Mouse (Mus musculus) layer of hippocampus, adult 11-12 months (tissue): ENCODE measurements around the gene Mta3.
"Not testable (repeated sequence)": the region's sequence is repeated elsewhere in the genome, so short reads cannot be mapped to it uniquely, and the experiment has no call there.

ENCODE experiments used
- DNase-seq: peaks from one replicate; pipeline ENCODE4 v3.0.0; 2022; ENCODE audit warnings: low spot score

Gene Mta3

GRCm38 (mm10) chr17:83850458-83850857 lies 144.5 kb downstream of the Mta3 start:
- peak; percentile 92 for DNase-seq

DNA sequence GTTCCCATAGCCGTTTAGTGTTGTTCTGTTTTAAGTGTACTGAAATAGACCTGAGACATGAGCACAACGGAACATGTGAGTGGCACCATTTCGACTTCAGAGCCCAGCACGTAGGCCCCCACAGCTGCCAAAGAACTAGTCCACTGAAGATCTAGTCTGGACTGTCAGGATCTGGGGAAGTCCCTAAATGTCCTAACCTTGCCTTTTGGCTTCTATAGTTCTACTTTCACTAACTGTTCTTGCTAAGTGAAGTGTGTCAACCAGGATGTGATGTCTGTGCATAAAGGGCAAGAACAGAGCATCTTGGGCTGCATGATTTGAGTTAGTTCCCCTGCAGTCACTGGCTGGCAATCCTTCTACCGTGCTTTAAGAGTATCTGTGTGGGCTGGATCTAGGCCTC lies 144.9 kb downstream of the Mta3 start:
- DNase-seq = no peak

- no peak for DNase-seq
Observed at GRCm38 (mm10) chr17:83853831-83854230, 147.9 kb downstream of the Mta3 start.

DNA sequence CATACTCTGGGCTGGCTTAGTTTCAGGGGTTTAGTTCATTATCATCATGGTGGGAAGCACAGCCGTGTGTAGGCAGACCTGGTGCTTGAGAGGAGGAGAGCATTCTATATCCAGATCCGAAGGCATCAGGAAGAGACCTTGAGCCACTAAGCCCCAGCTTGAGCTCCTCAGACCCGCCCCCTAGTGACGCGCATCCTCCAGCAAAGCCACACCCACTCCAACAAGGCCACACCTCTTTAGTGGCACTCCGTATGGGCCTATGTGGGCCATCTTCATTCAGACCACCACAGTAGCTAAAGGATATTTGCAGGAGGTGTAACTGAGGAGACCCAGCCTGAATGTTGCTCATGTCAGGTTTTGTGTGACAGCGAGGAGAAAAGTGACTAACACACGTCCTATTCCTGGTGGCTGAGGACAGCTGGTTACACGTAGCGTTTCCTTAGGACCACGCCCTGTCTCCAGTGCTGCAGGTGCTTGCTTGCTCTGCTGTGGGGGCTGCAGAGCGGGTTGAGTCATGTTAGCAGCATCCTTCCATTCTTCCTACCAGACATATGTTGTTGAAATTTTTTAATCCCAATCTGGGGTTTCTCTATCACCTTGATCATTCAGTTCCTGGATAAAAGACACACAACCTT lies 148.4 kb downstream of the Mta3 start:
- no peak for DNase-seq

GRCm38 (mm10) chr17:83858413-83858812 lies 152.4 kb downstream of the Mta3 start:
- no peak for DNase-seq

GRCm38 (mm10) chr17:83859639-83860038 lies 153.7 kb downstream of the Mta3 start:
- no peak for DNase-seq

- DNase-seq = no peak
Observed at GRCm38 (mm10) chr17:83860224-83860623, 154.3 kb downstream of the Mta3 start.

DNA sequence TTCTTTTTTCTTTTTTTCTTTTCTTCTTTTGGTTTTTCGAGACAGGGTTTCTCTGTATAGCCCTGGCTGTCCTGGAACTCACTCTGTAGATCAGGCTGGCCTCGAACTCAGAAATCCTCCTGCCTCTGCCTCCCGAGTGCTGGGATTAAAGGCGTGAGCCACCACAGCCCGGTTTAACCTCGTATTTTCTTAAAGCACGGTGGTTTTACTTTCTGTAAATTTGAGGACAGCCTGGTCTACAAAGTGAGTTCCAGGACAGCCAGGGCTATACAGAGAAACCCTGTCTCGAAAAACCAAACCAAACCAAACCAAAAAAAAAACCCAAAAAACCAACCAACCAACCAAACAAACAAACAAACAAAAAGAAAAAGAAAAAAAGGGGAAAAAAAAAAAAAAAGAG lies 155.0 kb downstream of the Mta3 start:
- DNase-seq = not testable (repeated sequence)

DNA sequence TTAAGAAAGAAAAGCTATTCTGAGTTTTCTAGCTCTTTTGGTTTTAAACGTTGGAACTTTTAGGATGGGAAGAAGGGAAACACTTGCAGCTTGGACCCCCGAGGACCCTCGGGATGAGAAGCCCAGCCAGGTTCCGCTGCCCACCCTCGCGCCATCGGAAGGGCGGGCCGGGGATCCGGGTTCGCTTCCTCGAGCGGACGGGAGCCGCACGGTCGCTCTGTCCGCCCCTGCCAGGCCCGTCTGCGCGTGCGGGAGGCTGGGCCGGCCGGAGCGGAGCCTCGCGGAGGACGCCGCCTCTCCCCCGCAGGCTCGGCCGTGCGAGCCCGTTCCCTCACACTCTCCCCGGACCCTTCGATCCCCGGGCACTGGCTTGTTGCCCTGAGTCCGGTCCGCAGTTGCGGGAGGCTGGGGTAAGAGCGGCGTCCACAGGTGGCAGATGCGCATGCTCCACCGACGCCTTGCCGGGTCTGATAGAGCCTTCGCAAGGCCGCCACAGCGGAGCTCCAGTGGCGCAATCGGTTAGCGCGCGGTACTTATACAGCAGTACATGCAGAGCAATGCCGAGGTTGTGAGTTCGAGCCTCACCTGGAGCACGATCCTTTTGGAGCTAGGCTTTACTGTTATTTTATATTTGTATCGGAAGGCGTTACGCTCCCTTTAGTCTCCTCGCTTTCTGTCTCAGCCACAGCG lies 155.6 kb downstream of the Mta3 start:
- peak; percentile 97 for DNase-seq

GRCm38 (mm10) chr17:83862134-83862881 lies 156.3 kb downstream of the Mta3 start:
- peak; percentile 68 for DNase-seq

DNA sequence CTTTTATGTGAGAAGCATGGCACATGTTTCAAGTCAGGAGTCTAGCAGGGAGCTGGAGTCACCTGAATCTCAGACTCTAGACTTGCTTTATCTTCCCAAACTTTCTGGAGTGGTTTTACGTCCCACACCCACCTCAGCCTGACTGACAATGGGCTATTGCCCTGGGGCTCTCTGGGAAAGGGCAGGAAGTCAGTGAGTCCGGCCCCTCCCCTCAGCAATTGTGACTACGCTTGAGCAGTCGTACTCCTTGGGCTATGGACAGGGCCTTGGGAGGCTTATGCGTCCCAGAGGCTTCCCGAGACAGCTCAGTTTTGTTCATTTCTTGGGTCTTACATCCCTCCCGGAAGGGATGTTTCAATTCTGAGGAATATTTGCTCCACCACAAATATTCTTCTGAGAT lies 159.4 kb downstream of the Mta3 start:
- DNase-seq = no peak

DNA sequence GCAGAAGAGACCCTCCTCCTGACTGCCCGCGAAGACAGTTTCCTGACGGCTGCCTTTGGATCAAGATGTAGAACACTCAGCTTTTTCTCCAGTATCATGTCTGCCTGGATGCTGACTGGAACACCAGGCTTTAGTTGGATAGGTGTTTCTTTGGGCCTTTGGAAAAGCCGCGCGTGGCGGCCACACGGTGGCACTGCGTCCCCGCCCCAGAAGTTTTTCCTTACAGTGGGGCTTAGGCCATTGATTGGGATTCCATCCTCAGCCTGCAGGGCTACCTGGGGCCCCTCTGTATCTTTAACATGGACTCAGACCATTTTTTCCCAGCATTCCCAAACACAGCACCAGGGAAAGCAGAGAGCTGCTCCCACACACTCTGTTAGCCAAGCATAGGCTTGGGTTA lies 160.6 kb downstream of the Mta3 start:
- no peak for DNase-seq

- no peak for DNase-seq
Observed at GRCm38 (mm10) chr17:83870385-83870784, 164.4 kb downstream of the Mta3 start.
